Mouse (Mus musculus) CH12.LX (cell line): ENCODE data around the gene Babam2.

Experiments used
- CTCF ChIP-seq, 2 experiments: IDR thresholded peaks in 1 of 2; conservative IDR thresholded peaks in 1 of 2; 2 replicates each; pipeline ENCODE4 v1.5.1; 2011 to 2012; ENCODE audit warnings: low read depth in 2 of 2, low read length in 2 of 2, improper control_type of control experiment in 1 of 2, inconsistent platforms in 1 of 2, mild to moderate bottlenecking in 1 of 2, moderate library complexity in 1 of 2
- EP300 ChIP-seq: IDR thresholded peaks from 2 replicates; pipeline ENCODE4 v1.6.1; 2011; ENCODE audit warnings: low read length, improper control_type of control experiment
- ETS1 ChIP-seq: conservative IDR thresholded peaks from 2 replicates; pipeline ENCODE4 v1.6.1; 2012; ENCODE audit warnings: low read depth, mild to moderate bottlenecking, inconsistent platforms, low read length, improper control_type of control experiment, moderate library complexity
- MAX ChIP-seq: IDR thresholded peaks from 2 replicates; pipeline ENCODE4 v1.6.1; 2011; ENCODE audit warnings: low read length, improper control_type of control experiment
- POLR2A ChIP-seq: IDR thresholded peaks from 2 replicates; pipeline ENCODE4 v1.6.1; 2011; ENCODE audit warnings: low read depth, mild to moderate bottlenecking, improper control_type of control experiment, low read length
- UBTF ChIP-seq: IDR thresholded peaks from 2 replicates; pipeline ENCODE4 v1.6.1; 2012; ENCODE audit warnings: low read depth, mild to moderate bottlenecking, inconsistent platforms, low read length, improper control_type of control experiment, moderate library complexity
- ZNF384 ChIP-seq: IDR thresholded peaks from 2 replicates; pipeline ENCODE4 v1.6.1; 2012; ENCODE audit warnings: low read depth, low read length, improper control_type of control experiment, inconsistent platforms

GRCm38 (mm10) chr5:31820801-31821200 is 123.3 kb downstream of the Babam2 start:
- TF ChIP-seq UBTF (no peak), POLR2A (no peak), CTCF (conservative IDR thresholded peaks at IDR 0.05 in 1 of 2, IDR thresholded peaks at IDR 0.05 in 1 of 2; ENCODE audit: low read depth in 2 of 2, low read length in 2 of 2) (no peak), EP300 (no peak), ETS1 (no peak), MAX (no peak), ZNF384 (no peak)
